Mouse (Mus musculus) hindlimb bud, embryonic 11.5 days (tissue): ENCODE measurements around the gene Gimap1.
A peak's percentile ranks its signal among the peaks of the same experiment; 100 is the strongest.

Experiments
- DNase-seq: peaks from one replicate; pipeline ENCODE4 v3.0.0-alpha.2; 2012; ENCODE audit warnings: low read depth, low spot score; ENCODE audit errors: extremely low spot score

Gimap1 gene

DNA sequence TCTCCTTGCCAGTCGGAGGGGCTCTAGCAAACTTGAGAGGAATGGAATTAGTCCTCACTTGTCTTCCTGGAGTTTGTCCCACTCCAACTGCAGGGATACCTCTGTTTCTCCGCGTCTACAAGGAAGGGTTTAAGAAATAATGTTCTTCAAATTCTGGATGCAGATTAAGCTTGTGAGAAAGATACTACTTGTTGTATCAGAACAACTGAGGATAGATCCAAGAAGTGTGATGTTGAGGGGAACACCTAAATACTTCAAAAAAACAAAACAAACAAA, 864 bp downstream of the Gimap1 start:
- DNase-seq = no peak

GRCm38 (mm10) chr6:48740501-48741169, 1.8 kb downstream of the Gimap1 start:
- no peak for DNase-seq

DNA sequence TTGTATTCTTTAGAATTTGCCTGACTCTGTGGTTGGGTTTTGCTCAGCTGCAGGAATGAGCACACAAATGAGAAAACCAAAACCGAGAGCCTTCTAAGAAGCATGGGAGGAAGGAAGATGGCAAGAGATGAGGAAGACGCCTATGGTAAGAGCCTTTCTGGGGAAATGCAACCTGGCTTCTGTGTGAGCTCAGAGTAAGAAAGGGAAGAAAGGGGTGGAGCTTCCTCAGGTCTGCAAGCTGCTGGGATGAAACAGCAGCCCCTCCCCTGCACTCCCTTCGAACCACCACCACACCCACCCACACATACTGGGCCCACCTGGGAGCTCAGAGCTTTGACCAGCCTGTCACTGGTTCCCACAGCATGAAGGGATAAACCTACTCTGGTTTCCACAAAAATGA, 2.4 kb downstream of the Gimap1 start:
- DNase-seq = no peak

DNA sequence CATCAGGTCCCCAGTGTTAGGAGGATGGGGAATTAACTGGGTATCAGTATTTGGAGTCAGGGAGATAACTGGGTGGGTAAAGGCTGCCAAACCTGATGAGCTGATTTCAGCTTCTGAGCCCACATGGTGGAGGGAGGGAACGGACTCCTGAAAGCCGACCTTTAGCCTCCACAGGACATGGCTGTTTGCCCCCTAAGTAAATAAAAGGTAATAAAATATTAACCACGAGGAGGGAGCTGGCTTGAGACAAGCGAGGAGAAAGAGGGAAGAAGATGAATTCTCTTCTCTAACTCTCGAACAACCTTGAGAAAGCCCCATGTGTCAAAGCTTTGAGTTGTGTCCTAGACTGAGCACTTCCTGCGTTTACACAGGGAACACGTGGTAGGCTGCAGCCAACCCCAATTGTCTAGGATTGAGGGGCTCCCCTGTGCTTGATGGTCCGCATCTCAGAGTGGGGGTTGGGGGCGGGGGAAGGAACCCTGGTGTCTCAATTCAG, 2.9 kb downstream of the Gimap1 start:
- DNase-seq = no peak

DNA sequence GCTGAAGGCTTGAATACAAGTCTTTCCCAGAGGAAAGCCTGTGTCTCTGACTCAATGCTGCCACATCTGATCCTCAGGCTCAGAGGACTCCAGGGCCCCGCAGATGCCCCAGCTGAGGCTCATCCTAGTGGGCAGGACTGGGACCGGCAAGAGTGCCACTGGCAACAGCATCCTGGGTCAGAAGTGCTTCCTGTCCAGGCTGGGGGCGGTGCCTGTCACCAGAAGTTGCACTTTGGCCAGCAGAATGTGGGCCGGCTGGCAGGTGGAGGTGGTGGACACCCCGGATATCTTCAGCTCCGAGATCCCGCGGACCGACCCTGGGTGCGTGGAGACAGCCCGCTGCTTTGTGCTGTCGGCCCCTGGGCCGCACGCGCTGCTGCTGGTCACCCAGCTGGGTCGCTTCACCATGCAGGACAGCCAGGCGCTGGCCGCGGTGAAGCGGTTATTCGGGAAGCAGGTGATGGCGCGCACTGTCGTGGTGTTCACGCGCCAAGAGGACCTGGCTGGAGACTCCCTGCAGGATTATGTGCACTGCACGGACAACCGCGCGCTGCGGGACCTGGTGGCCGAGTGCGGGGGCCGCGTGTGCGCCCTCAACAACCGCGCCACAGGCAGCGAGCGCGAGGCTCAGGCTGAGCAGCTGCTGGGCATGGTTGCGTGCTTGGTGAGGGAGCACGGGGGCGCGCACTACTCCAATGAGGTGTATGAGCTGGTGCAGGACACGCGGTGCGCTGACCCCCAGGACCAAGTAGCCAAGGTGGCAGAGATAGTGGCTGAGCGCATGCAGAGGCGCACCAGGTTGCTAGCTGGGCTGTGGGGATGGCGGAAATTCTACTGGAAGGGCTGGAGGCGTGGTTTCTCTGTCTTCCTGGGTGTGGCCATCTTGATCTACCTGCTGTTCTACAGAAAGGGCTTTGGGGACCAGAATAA, 3.8 kb downstream of the Gimap1 start:
- DNase-seq = no peak

GRCm38 (mm10) chr6:48745490-48745889, 6.6 kb downstream of the Gimap1 start:
- no peak for DNase-seq

- no peak for DNase-seq
Observed at GRCm38 (mm10) chr6:48745959-48746889, 7.4 kb downstream of the Gimap1 start, which contains the start of gene Gimap5. Gene Gimap5 (plus strand): TSS chr6:48746197.

GRCm38 (mm10) chr6:48747091-48747966, 8.5 kb downstream of the Gimap1 start:
- no peak for DNase-seq

- no peak for DNase-seq
Observed at GRCm38 (mm10) chr6:48763567-48764270, 24.9 kb downstream of the Gimap1 start.

- DNase-seq = no peak
Observed at GRCm38 (mm10) chr6:48764496-48764895, 25.6 kb downstream of the Gimap1 start.

DNA sequence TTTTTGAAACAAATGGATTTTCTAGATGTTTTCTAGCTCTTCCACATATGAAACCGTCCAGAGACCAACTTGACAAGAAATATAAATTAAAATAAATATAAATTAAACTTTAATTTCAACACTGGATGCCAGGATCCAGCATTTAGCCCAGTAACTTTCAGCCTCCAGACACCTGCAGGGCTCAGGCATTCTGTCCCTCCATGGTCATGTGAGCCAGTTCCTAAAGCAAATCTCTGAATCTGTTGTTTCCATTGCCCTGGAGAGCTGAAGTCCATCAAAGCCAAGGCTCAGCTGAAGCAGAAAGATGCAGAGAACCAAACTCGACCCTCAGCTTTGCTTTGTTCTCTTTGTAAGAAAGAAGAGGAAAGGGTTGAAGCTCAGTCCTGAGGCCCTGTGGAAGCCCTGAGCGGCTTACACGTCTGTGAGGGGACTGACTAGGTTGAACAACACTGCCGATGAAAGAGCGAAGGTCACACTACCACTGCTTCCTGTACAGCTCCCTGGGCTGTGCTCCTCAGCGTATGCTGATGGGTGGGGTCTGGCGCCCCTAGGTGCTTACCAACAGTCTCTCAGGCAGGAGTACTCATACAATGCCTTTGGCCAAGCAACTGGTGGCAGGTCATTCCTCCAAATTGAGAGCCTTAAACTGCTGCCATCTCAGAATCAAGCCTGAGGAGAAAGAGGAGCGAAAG, 29.5 kb downstream of the Gimap1 start:
- DNase-seq = no peak

DNA sequence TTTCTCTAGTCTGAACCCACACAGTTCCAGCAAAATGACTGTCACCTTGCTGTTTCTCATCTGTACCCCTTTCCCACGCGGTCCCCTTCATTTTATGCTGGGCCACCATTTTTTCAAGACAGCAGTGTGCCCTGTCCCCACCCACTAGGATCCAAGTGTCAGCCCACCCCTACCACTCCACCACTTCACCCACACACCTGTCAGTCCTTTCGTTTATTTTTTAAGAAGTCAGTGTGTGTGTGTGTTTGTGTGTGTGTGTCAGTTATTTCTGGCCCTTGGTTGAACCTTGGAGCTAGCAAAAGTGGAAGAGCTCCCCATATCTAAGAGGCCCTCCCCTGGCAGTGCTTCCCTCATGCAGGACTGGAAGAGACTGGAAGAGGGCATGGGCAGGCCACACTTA, 30.1 kb downstream of the Gimap1 start:
- DNase-seq = no peak

- DNase-seq = no peak
Observed at GRCm38 (mm10) chr6:48770696-48771095, 31.8 kb downstream of the Gimap1 start, which contains the start of gene Gimap3. Gene Gimap3 (minus strand): TSS chr6:48770851.

DNA sequence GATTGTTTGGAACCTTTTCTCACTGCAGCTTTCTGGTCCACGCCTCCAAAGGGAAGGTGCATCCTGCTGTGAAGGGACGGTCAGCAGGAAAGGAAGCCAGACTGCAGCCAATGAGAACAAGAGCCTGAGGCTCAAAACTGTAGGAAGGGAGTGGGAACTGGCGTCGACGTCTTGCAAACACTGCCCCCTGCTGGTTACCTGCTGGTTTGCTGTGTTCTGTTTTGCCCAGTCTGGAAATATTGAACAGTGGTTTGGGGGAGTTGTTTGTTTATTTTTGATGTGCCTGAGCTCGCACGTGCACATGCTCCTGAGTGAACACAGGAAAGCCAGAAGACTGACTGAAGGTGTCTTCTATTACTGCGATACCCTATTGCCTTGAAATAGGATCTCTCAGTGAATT, 33.2 kb downstream of the Gimap1 start:
- peak; percentile 47 for DNase-seq

GRCm38 (mm10) chr6:48784406-48784805, 45.6 kb downstream of the Gimap1 start:
- no peak for DNase-seq

- no peak for DNase-seq
Observed at GRCm38 (mm10) chr6:48785189-48785588, 46.3 kb downstream of the Gimap1 start.

- no peak for DNase-seq
Observed at GRCm38 (mm10) chr6:48785601-48786000, 46.7 kb downstream of the Gimap1 start.

- DNase-seq = no peak
Observed at GRCm38 (mm10) chr6:48787867-48788266, 49.0 kb downstream of the Gimap1 start.
